In the genomic region with DNA sequence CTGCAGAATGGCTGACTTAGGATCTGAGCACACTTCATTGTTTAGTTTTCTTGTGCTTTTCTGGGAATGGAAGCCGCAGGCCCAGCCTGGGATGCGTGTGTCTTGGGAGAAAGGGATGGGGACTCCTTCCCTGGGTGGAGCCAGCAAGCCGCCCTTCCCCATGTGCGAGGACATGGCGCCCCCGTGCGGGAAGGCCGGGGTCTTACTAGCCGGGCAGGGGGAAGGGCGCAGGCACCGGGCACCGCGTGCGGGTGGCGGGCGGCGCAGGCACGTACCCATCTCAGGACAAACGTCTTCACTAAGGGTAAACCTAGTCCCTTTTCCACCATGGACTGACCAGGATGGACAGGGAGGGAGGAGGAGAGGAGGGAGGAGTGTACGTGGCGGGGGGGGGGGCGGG, we compare ENCODE assay signal across 8 mouse cellular contexts. TPM values are rescaled to one million over a fixed set of nuclear protein-coding genes. Genes with fewer than 3 reads are reported as not detected.
DNase-seq lines count a peak whose midpoint lies in the region; ATAC-seq and TF ChIP-seq lines count a peak whose summit lies in the region.

No protein-coding gene starts in this region.

- no peak for ATAC-seq in midbrain, postnatal 0 days (ENCODE audit: low FRiP score)
- ATAC-seq in midbrain, embryonic 14.5 days (ENCODE audit: low FRiP score, low TSS enrichment) = no peak
- ATAC-seq in liver, embryonic 11.5 days (replicated peaks; ENCODE audit: low FRiP score) = no peak
- ATAC-seq in inflammation-experienced regulatory T-cells, adult 6 months = no peak

- peak; percentile 51; the same call in 1 of the 2 replicates for TF ChIP-seq CTCF in midbrain, postnatal 0 days (IDR thresholded peaks at IDR 0.05)

- no peak overlapping the region for H3K4me3 ChIP-seq in midbrain, postnatal 0 days (ENCODE audit: low read depth, low read length)
- no peak overlapping the region for H3K4me3 ChIP-seq in midbrain, embryonic 14.5 days (replicated peaks; ENCODE audit: low read depth, low read length)
- H3K4me3 ChIP-seq in liver, embryonic 11.5 days (ENCODE audit: low read depth, low read length) = no peak overlapping the region; the same call in 1 of the 2 replicates

- H3K27ac ChIP-seq in midbrain, postnatal 0 days (ENCODE audit: low read depth, low read length) = no peak overlapping the region
- H3K27ac ChIP-seq in midbrain, embryonic 14.5 days (replicated peaks; ENCODE audit: low read depth, low read length) = no peak overlapping the region
- H3K27ac ChIP-seq in liver, embryonic 11.5 days (ENCODE audit: low read depth, low read length) = no peak overlapping the region

- no peaks in the 10 kb centered on the region for H3K27me3 ChIP-seq in midbrain, postnatal 0 days (ENCODE audit: insufficient read depth, low read length)
- H3K27me3 ChIP-seq in midbrain, embryonic 14.5 days (ENCODE audit: control insufficient read depth, insufficient read depth, low read length) = peaks cover 10% of the 10 kb centered on the region
- H3K27me3 ChIP-seq in liver, embryonic 11.5 days (replicated peaks; ENCODE audit: control insufficient read depth, insufficient read depth, low read length) = peaks cover 43% of the 10 kb centered on the region

- no peaks in the 10 kb centered on the region for H3K9me3 ChIP-seq in midbrain, postnatal 0 days (ENCODE audit: low read length)
- no peaks in the 10 kb centered on the region for H3K9me3 ChIP-seq in midbrain, embryonic 14.5 days (ENCODE audit: control insufficient read depth, low read length)
- no peaks in the 10 kb centered on the region for H3K9me3 ChIP-seq in liver, embryonic 11.5 days (ENCODE audit: control insufficient read depth, low read length)

- H3K4me2 ChIP-seq in midbrain, postnatal 0 days (ENCODE audit: low read depth, low read length, poor library complexity, severe bottlenecking) = no peak overlapping the region
- no peak overlapping the region for H3K4me2 ChIP-seq in midbrain, embryonic 14.5 days (ENCODE audit: low read length)
- H3K4me2 ChIP-seq in liver, embryonic 11.5 days = peak overlapping the region; percentile 44

- 17% methylated on average over 17 of the region's 22 CpGs for WGBS in midbrain, postnatal 0 days
- 6% methylated on average over 19 of the region's 22 CpGs for WGBS in midbrain, embryonic 14.5 days
- WGBS in liver, embryonic 11.5 days = 5% methylated on average over 19 of the region's 22 CpGs

- no peak for DNase-seq in midbrain, postnatal 0 days (ENCODE audit: low spot score)
- DNase-seq in midbrain, embryonic 14.5 days = no peak
- peak; percentile 83 to 87 for DNase-seq in adrenal gland, postnatal 36 days
- peak; percentile 49 to 66 for DNase-seq in heart, postnatal 10 days
- peak; percentile 58 for DNase-seq in liver, embryonic 11.5 days (ENCODE audit: low spot score)
- peak; percentile 57 to 82 for DNase-seq in spleen, postnatal 10 days (ENCODE audit: low spot score in 2 of 2)
- no peak for DNase-seq in cerebellum, adult 11 months

- H3K36me3 ChIP-seq in midbrain, postnatal 0 days (ENCODE audit: insufficient read depth, low read length) = peaks cover 23% of the 10 kb centered on the region
- H3K36me3 ChIP-seq in midbrain, embryonic 14.5 days (ENCODE audit: control insufficient read depth, insufficient read depth, low read length) = 0 out of 2 replicates have a peak, but pooled peaks cover 7% of the 10 kb centered on the region
- no peaks in the 10 kb centered on the region for H3K36me3 ChIP-seq in liver, embryonic 11.5 days (ENCODE audit: control insufficient read depth, insufficient read depth, low read length)

- H3K4me1 ChIP-seq in midbrain, postnatal 0 days (ENCODE audit: insufficient read depth, low read length) = 0 out of 2 replicates have a peak, but pooled peaks cover 9% of the 10 kb centered on the region
- peaks cover 12% of the 10 kb centered on the region for H3K4me1 ChIP-seq in midbrain, embryonic 14.5 days (ENCODE audit: control insufficient read depth, insufficient read depth, low read length)
- peaks cover 21% of the 10 kb centered on the region for H3K4me1 ChIP-seq in liver, embryonic 11.5 days (replicated peaks; ENCODE audit: control insufficient read depth, insufficient read depth, low read length)

- intact Hi-C loops in heart, postnatal 10 days (cut with DNase I) = loop anchor here (2.0 kb wide), 1 partner anchor 72 kb away; no protein-coding TSS in a partner anchor

- H3K9ac ChIP-seq in midbrain, postnatal 0 days (replicated peaks; ENCODE audit: low read length, poor library complexity, severe bottlenecking) = no peak overlapping the region
- H3K9ac ChIP-seq in midbrain, embryonic 14.5 days (replicated peaks; ENCODE audit: low read length) = no peak overlapping the region
- no peak overlapping the region for H3K9ac ChIP-seq in liver, embryonic 11.5 days (ENCODE audit: low read depth, low read length)

RNA-seq across cellular contexts. Expression of gene Colgalt1, which starts 22.4 kb away (rescaled TPM):
- 104 and 106 TPM in 2 replicates for total RNA-seq in midbrain, postnatal 0 days (2014; rRNA removed)
- 62.8 TPM in 2 replicates for polyA plus RNA-seq in midbrain, postnatal 0 days (2015; fragmentation: Nextera tagmentation; extraction: Ambion mirVana)
- polyA plus RNA-seq in midbrain, embryonic 14.5 days (2014; fragmentation: Nextera tagmentation; extraction: Ambion mirVana) = 60.4 and 70.3 TPM in 2 replicates
- 10 to 100 TPM; 57.4 to 61.8 TPM for total RNA-seq in adrenal gland, postnatal 36 days (2021)
- 10 to 100 TPM; 46.3 to 54.9 TPM for total RNA-seq in heart, postnatal 10 days (2021)
- polyA plus RNA-seq in liver, embryonic 11.5 days (2014; fragmentation: Nextera tagmentation; extraction: Ambion mirVana) = 45.2 and 45.4 TPM in 2 replicates
- 10 to 100 TPM in 2 of 3 experiments, 1 to 10 TPM in 1; 8.7 to 14.8 (median 13.6) TPM for polyA plus RNA-seq in inflammation-experienced regulatory T-cells, adult 6 months (2017; shearing (Covaris generic))

RNA-seq across cellular contexts. Expression of gene Fam129c, which starts 35.7 kb away (rescaled TPM):
- 5.3 and 5.9 TPM in 2 replicates for total RNA-seq in midbrain, postnatal 0 days (2014; rRNA removed)
- 4.5 and 4.7 TPM in 2 replicates for polyA plus RNA-seq in midbrain, postnatal 0 days (2015; fragmentation: Nextera tagmentation; extraction: Ambion mirVana)
- polyA plus RNA-seq in midbrain, embryonic 14.5 days (2014; fragmentation: Nextera tagmentation; extraction: Ambion mirVana) = 6.3 and 8.5 TPM in 2 replicates
- total RNA-seq in adrenal gland, postnatal 36 days (2021) = 1 to 10 TPM; 1.8 to 3.7 TPM
- 1 to 10 TPM in 1 of 2 experiments, under 1 TPM in 1; 0.81 to 1.3 TPM for total RNA-seq in heart, postnatal 10 days (2021)
- 0.88 and 3.8 TPM in 2 replicates for polyA plus RNA-seq in liver, embryonic 11.5 days (2014; fragmentation: Nextera tagmentation; extraction: Ambion mirVana)
- 1 to 10 TPM; 1.5 to 2.0 (median 1.7) TPM for polyA plus RNA-seq in inflammation-experienced regulatory T-cells, adult 6 months (2017; shearing (Covaris generic))

RNA-seq across cellular contexts. Expression of gene Unc13a, which starts 38.4 kb away (rescaled TPM):
- 69.0 and 70.8 TPM in 2 replicates for total RNA-seq in midbrain, postnatal 0 days (2014; rRNA removed)
- polyA plus RNA-seq in midbrain, postnatal 0 days (2015; fragmentation: Nextera tagmentation; extraction: Ambion mirVana) = 14.5 and 16.2 TPM in 2 replicates
- polyA plus RNA-seq in midbrain, embryonic 14.5 days (2014; fragmentation: Nextera tagmentation; extraction: Ambion mirVana) = 17.4 and 18.9 TPM in 2 replicates
- total RNA-seq in adrenal gland, postnatal 36 days (2021) = 1 to 10 TPM; 4.6 to 7.3 TPM
- 1 to 10 TPM; 1.1 to 1.5 TPM for total RNA-seq in heart, postnatal 10 days (2021)
- 0.41 and 0.45 TPM in 2 replicates for polyA plus RNA-seq in liver, embryonic 11.5 days (2014; fragmentation: Nextera tagmentation; extraction: Ambion mirVana)
- under 1 TPM; 0.42 to 0.67 (median 0.54) TPM for polyA plus RNA-seq in inflammation-experienced regulatory T-cells, adult 6 months (2017; shearing (Covaris generic))

RNA-seq across cellular contexts. Expression of gene Pgls, which starts 41.2 kb away (rescaled TPM):
- 333 and 399 TPM in 2 replicates for total RNA-seq in midbrain, postnatal 0 days (2014; rRNA removed)
- polyA plus RNA-seq in midbrain, postnatal 0 days (2015; fragmentation: Nextera tagmentation; extraction: Ambion mirVana) = 293 and 300 TPM in 2 replicates
- 241 and 269 TPM in 2 replicates for polyA plus RNA-seq in midbrain, embryonic 14.5 days (2014; fragmentation: Nextera tagmentation; extraction: Ambion mirVana)
- 100 to 1,000 TPM; 137 to 165 TPM for total RNA-seq in adrenal gland, postnatal 36 days (2021)
- 10 to 100 TPM; 78.8 to 87.3 TPM for total RNA-seq in heart, postnatal 10 days (2021)
- polyA plus RNA-seq in liver, embryonic 11.5 days (2014; fragmentation: Nextera tagmentation; extraction: Ambion mirVana) = 200 TPM in 2 replicates
- 10 to 100 TPM; 52.1 to 61.7 (median 60.1) TPM for polyA plus RNA-seq in inflammation-experienced regulatory T-cells, adult 6 months (2017; shearing (Covaris generic))

RNA-seq across cellular contexts. Expression of gene Jak3, which starts 42.9 kb away (rescaled TPM):
- total RNA-seq in midbrain, postnatal 0 days (2014; rRNA removed) = 9.0 and 12.3 TPM in 2 replicates
- polyA plus RNA-seq in midbrain, postnatal 0 days (2015; fragmentation: Nextera tagmentation; extraction: Ambion mirVana) = 6.4 and 7.1 TPM in 2 replicates
- polyA plus RNA-seq in midbrain, embryonic 14.5 days (2014; fragmentation: Nextera tagmentation; extraction: Ambion mirVana) = 2.5 and 3.6 TPM in 2 replicates
- 10 to 100 TPM; 11.3 to 13.0 TPM for total RNA-seq in adrenal gland, postnatal 36 days (2021)
- total RNA-seq in heart, postnatal 10 days (2021) = 10 to 100 TPM; 14.3 to 15.0 TPM
- polyA plus RNA-seq in liver, embryonic 11.5 days (2014; fragmentation: Nextera tagmentation; extraction: Ambion mirVana) = 10.1 and 11.0 TPM in 2 replicates
- polyA plus RNA-seq in inflammation-experienced regulatory T-cells, adult 6 months (2017; shearing (Covaris generic)) = 10 to 100 TPM; 18.9 to 30.3 (median 22.5) TPM

Comparison
In these comparisons a context has a peak if more than half of its experiments do, and no peak if none do; other contexts are left out.
1. DNase-seq: peak in adrenal gland, postnatal 36 days (2 of 2), heart, postnatal 10 days (2 of 2), liver, embryonic 11.5 days (single experiment) and spleen, postnatal 10 days (2 of 2); none in midbrain, postnatal 0 days (single experiment), midbrain, embryonic 14.5 days (single experiment) and cerebellum, adult 11 months (single experiment).